Mouse (Mus musculus): ENCODE data around the gene Atf3.
"Not testable (repeated sequence)": the region's sequence is repeated elsewhere in the genome, so short reads cannot be mapped to it uniquely, and the experiment has no call there.

Gene Atf3

DNA sequence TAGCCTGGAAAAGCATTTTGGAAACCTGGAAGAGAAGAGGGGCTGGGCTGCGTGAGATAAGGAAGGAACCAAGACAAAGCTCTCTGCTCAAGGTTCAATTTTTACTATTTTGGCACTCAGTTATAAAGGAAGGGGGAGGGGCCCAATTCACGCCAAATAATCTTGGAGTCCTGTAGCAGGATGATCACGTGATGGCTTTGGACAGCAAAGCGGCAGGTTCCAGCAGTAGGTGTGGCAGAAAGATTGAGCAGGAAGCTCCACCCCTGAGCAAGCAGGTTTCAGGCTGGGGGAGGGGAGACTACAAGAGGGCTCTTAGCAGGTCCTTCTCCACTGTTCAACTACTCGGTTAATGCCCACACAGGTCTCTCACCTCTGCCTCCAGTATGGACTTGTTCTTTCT, 68.3 kb downstream of the Atf3 start:
- DNase-seq (ENCODE audit: low spot score in 2 of 2): not testable (repeated sequence)

DNA sequence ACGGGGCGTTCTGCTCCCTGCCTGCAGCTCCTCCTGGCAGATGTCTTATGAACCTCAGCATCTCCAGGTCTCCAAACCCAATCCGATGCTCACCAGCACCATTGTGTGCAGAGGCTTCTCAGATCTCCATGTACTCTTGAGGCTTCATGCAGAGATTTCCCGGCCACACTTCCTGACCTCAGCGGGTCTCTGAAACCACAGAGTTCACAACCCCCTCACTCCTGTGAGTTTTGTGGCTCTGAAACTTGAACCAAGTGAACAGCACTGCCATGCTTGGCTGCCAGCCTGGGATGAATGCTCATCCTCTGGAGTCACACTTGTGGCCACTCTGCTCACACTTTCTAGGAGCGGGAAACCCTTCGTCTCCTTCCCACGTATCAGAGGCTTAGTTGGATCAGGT, 76.9 kb downstream of the Atf3 start:
- no peak for DNase-seq (ENCODE audit: low spot score in 2 of 2)

DNA sequence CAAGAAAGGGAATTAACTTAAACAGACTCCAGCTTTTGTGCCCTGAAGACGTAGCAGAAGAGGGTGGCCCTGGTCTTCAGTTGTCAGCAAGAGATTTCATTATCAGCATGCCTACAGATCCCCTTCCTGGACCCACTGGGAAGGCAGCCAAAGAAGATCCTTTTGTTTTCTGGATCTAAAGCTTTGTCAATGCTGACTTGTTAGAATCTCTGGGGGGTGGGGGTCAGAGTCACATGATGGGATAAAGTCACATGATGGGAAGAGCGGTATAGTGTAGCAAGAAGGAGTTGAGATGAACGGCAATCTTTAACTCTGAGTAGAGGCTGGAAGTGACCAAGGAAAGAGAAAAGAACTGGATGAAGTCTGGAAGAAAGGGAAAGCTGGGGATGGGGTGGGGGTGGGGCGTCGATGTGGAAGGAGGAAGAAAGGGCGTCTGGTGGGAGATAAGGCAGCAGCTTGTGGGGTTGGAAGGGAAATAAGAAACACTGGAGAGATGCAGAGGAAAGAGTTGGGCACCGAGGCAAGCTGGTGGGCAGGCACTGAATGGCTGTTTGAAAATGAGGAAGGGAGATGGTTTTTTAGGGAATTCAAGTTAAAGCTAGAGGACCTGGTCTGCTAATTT, 78.9 kb downstream of the Atf3 start:
- no peak for DNase-seq (ENCODE audit: low spot score in 2 of 2)

DNA sequence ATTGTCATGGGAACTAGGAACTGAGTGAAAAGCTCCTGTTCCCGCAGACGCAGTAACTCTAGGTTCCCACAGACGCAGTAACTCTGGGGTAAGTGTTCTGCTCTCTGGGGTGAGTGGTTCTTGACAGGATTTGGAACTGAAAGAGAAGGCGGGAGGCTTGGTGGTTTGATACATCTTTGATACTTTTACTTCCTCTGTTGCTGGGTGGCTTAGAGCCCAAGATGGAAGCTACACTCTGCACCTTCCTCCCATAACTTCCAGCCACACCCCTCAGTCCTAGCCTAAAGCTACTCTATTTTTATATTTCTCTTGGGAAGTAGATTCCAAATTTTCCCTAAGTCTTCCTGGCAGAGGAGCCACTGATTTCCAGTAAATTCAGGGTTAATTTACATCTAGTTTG, 79.4 kb downstream of the Atf3 start:
- DNase-seq (ENCODE audit: low spot score in 2 of 2): no peak

DNA sequence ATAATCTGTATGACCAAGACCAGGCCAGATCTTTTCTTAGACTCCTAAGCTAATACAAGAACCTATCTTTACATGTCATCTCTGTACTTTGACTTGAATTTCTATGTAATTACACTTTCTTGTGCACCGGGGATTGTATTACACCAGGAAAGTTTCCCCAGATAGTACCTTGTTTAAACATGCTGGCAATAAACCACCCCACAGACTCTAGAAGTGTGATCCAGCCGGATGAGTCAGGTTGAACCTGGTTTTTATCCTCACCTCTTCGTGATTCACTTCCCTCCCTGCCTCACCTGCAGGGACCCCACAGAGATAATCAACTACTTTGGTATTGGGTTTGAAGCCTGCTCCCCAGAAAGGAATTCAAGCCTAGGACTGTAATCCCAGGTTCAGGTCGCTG, 82.4 kb downstream of the Atf3 start:
- DNase-seq (ENCODE audit: low spot score in 2 of 2): no peak

DNA sequence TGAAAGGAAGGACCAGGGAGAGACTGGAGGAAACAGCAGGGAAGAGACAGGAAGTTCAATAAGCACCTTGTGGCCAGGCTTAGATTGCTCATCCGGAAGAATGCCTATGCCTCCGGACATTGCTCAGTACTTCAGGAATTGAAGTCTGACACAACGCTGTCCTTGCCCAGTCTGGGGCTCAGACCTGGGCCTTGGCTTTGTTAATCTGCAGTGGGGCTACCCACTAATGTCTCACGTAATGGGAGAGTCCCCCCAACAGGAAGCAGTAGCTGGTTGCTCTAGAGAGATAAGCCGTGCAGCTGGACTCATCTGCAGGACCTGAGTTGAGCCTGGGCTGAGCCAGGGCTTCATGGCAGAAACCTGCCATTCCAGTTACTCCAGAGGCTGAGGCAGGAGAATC, 84.9 kb downstream of the Atf3 start:
- no peak for DNase-seq (ENCODE audit: low spot score in 2 of 2)

DNA sequence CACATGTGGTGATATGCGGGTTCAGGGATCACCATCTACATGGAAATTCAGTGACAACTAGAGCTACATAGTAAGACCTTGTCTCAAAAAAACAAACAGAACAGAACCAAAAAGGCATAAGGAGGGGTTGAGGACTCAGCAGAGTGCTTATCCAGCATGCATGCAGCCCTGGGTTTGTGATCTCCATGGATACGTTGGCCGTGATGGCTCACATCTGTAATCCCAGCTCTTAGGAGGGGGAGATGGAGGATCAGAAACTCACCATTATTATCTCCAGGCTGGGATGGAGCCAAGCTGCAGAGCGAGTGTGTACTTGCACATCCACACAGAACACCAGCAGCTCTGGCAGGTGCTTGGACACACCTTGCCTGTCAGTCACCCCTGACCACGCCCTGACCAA, 85.6 kb downstream of the Atf3 start:
- DNase-seq (ENCODE audit: low spot score in 2 of 2): no peak

DNA sequence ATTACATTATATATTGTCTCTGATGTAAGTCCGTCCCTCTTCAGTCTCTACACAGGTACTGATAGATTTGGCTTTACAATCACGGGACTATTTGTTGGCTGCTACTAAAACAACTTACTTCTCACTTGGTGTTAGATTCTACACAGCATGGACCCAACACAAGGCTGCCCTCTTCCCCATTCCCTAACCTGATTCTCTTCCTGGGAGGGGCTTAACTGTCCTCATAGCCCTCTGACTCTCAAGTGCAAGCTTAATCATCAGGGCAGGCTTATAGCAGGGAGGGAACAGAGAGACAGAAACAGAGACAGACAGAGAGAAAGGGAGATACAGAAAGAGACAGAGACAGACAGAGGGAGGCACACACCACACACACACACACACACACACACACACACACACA, 86.1 kb downstream of the Atf3 start:
- no peak for DNase-seq (ENCODE audit: low spot score in 2 of 2)

DNA sequence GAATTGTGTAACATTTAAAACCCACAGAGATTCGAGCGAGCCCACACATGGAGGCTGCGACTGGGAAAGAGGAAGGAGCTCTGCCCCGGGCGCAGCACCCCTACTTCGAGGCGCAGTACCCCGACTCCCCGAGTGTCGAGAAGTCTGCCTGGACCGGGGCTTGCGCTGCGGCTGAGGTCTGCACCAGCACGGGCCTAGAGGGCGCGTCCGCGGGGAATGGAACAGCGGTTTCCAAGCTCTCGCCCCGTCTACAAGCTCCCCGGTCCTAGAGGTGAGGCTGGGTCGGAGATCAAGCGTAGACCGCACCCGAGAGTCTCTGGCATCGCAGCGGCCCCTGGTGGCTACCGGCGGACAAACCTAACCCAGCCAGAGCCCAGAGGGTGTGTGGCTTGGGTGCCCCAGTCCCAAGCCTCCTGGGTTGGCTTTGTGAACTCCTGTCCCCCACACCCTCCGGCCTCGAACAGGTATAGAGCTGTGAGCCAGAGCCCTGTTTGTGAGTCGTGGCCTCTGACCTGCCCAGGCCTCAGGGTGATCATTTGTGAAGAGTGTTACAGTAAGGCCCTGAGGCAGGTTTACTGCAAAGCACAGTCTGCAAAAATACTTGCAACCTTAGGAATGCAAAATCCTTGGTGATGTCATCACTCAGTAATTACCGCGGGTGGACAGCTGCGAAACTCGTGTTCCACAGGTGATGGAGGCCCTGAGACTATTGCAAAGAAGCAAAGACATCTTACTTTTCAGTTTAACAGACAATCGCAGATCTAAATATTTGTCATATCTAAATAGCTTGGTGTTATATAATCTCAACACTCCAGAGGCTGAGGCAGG, 91.8 kb downstream of the Atf3 start:
- DNase-seq (ENCODE audit: low spot score in 2 of 2): peak; percentile 37 to 68

DNA sequence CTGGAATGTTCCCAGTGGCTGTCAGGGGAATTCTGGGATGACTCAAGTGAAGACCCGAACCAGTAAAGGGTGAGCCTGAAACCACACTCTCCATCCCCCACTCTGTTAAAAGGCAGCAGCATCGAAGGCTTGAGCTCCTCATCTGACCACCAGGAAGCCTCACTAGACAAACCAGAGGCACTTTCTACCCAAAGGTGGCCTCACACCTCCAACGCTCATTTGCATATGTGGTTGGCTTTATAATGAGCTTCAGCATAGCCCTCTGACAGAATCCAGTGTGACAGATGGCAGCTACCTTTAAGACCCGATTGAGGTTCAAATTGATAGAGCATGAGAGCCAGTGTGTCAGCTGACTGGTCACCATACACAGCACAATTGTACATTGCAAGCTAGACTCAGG, 93.6 kb downstream of the Atf3 start:
- DNase-seq (ENCODE audit: low spot score in 2 of 2): no peak

DNA sequence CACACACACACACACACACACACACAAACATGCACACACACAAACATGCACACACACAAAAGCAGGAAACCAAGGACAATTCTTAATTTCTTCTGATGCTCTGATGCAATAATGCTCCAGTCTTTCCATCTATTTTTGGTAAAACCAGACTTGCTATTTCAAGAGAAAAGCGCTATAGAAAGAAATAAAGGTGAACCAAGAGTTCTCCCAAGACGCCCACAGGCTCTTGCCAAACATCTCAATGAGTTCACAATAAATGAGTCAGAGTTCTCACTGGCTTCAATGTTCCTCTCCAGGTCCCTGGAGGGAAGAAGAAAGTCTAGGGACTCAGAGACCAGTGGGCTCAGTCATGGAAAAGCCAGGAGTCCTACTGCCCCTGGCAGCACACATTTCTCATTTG, 94.1 kb downstream of the Atf3 start:
- DNase-seq (ENCODE audit: low spot score in 2 of 2): no peak

DNA sequence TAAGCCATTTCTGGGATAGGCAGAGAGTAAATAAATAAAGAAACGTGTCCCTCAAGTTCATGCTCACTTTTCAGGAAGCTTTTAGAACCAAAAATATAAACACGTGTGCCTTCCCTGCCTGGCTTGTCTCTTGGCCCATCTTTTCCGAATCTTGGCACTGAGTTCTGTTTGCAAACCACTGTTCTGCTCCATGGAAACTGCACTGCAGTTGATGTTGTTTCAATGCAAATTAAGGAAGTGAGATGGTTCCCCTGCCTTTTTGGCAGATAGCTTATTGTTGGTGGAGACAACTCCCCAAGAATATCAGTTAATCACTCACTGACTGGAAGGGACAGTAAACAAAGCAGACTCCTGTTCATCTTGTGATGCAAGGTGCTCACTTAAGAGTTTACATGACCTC, 95.1 kb downstream of the Atf3 start:
- DNase-seq (ENCODE audit: low spot score in 2 of 2): no peak

Measured in urinary bladder, postnatal 36 days (tissue).